Mouse (Mus musculus): ENCODE data around the gene Dcaf6. TPM values are rescaled to one million over a fixed set of nuclear protein-coding genes. Genes with fewer than 3 reads are reported as not detected.

Dcaf6 gene
- polyA plus RNA-seq, 1 experiment from 2014 or later: 19.4 TPM

DNA sequence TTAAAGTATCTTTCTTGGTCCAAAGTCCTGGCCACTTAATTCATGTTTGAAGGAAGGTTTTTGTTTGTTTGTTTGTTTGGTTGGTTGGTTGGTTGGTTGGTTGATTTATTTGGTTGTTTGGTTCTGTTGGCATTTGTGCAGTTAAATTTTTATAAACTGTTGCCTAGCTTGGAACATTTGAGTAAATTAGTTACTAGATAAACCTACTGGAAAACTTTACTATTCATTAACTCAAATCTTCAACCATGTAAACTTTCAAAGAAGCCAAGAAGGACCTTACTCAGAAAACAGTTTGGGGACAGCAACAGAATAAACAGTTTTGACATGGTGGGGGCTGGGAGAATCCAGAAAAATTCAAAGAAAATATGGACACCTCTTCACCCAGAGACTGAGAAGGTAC, 8.7 kb upstream of the Dcaf6 start:
- no peak overlapping the region for H3K9ac ChIP-seq (ENCODE audit: low read depth, low read length)
- no peaks in the 10 kb centered on the region for H3K9me3 ChIP-seq (replicated peaks; ENCODE audit: control insufficient read depth, low read length, poor library complexity, severe bottlenecking)
- H3K4me3 ChIP-seq (ENCODE audit: low read depth, low read length): no peak overlapping the region
- no peak for ATAC-seq
- H3K4me2 ChIP-seq (ENCODE audit: low read length): no peak overlapping the region
- no peaks in the 10 kb centered on the region for H3K36me3 ChIP-seq (ENCODE audit: control insufficient read depth, insufficient read depth, low read length)
- H3K27ac ChIP-seq (ENCODE audit: low read length): no peak overlapping the region
- no peaks in the 10 kb centered on the region for H3K27me3 ChIP-seq (ENCODE audit: control insufficient read depth, insufficient read depth, low read depth, low read length)
- H3K4me1 ChIP-seq (ENCODE audit: control insufficient read depth, insufficient read depth, low read length): no peaks in the 10 kb centered on the region

GRCm38 (mm10) chr1:165464574-165464973, 4.3 kb upstream of the Dcaf6 start:
- Histone ChIP-seq H3K36me3 (ENCODE audit: control insufficient read depth, insufficient read depth, low read length) (no peaks in the 10 kb centered on the region), H3K4me2 (ENCODE audit: low read length) (no peak overlapping the region), H3K9me3 (replicated peaks; ENCODE audit: control insufficient read depth, low read length, poor library complexity, severe bottlenecking) (no peaks in the 10 kb centered on the region), H3K4me3 (ENCODE audit: low read depth, low read length) (no peak overlapping the region), H3K27ac (ENCODE audit: low read length) (no peak overlapping the region), H3K27me3 (ENCODE audit: control insufficient read depth, insufficient read depth, low read depth, low read length) (no peaks in the 10 kb centered on the region), H3K9ac (ENCODE audit: low read depth, low read length) (no peak overlapping the region), H3K4me1 (ENCODE audit: control insufficient read depth, insufficient read depth, low read length) (peaks cover 7% of the 10 kb centered on the region)
- 92% methylated on average over 3 of the region's 3 CpGs for WGBS
- ATAC-seq: no peak

GRCm38 (mm10) chr1:165462861-165463260, 2.6 kb upstream of the Dcaf6 start:
- H3K9ac ChIP-seq (ENCODE audit: low read depth, low read length): no peak overlapping the region
- no peak overlapping the region for H3K27ac ChIP-seq (ENCODE audit: low read length)
- no peaks in the 10 kb centered on the region for H3K36me3 ChIP-seq (ENCODE audit: control insufficient read depth, insufficient read depth, low read length)
- no peaks in the 10 kb centered on the region for H3K9me3 ChIP-seq (replicated peaks; ENCODE audit: control insufficient read depth, low read length, poor library complexity, severe bottlenecking)
- no peak overlapping the region for H3K4me3 ChIP-seq (ENCODE audit: low read depth, low read length)
- H3K4me2 ChIP-seq (ENCODE audit: low read length): no peak overlapping the region
- no peak for ATAC-seq
- H3K27me3 ChIP-seq (ENCODE audit: control insufficient read depth, insufficient read depth, low read depth, low read length): no peaks in the 10 kb centered on the region
- H3K4me1 ChIP-seq (ENCODE audit: control insufficient read depth, insufficient read depth, low read length): peaks cover 20% of the 10 kb centered on the region
- WGBS: 85% methylated on average over 1 of the region's 1 CpGs

GRCm38 (mm10) chr1:165461681-165462080, 1.4 kb upstream of the Dcaf6 start:
- peak overlapping the region; percentile 80 for H3K9ac ChIP-seq (ENCODE audit: low read depth, low read length)
- no peaks in the 10 kb centered on the region for H3K36me3 ChIP-seq (ENCODE audit: control insufficient read depth, insufficient read depth, low read length)
- ATAC-seq: no peak
- peak overlapping the region; percentile 72 for H3K4me2 ChIP-seq (ENCODE audit: low read length)
- H3K9me3 ChIP-seq (replicated peaks; ENCODE audit: control insufficient read depth, low read length, poor library complexity, severe bottlenecking): no peaks in the 10 kb centered on the region
- peaks cover 21% of the 10 kb centered on the region for H3K4me1 ChIP-seq (ENCODE audit: control insufficient read depth, insufficient read depth, low read length)
- peak overlapping the region; percentile 97 for H3K4me3 ChIP-seq (ENCODE audit: low read depth, low read length)
- WGBS: 2% methylated on average over 9 of the region's 9 CpGs
- H3K27ac ChIP-seq (ENCODE audit: low read length): peak overlapping the region; percentile 80
- H3K27me3 ChIP-seq (ENCODE audit: control insufficient read depth, insufficient read depth, low read depth, low read length): no peaks in the 10 kb centered on the region

DNA sequence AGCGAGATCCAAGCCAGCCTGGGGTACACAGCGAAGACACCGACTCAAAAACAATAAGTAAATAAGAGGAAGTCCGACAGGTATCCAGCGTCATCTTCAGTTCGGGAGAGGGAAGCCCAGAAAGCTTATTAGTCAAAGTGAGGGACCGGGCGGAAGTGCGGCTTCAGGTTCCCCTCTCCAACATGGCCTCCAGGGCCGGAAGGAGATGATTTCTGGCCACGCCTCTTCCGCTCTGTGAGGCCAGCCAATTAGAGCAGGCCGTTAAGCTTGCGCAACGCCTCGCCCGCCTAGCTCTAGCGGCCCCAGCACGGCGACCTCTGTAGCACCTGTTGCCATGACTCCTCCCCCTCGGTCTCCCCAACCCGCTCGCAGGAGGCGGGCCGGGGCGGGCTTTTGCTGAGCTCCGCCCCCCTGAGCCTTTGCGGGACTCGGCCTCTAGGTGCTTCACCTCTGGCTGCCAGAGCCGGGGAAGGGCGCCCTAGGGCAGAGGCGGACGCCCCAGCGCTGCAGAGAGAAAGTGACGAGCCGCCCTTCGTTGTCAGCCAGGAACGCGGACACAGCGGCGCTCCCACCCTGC, 614 bp upstream of the Dcaf6 start:
- Histone ChIP-seq H3K4me3 (ENCODE audit: low read depth, low read length) (peak overlapping the region; percentile 97), H3K27ac (ENCODE audit: low read length) (peak overlapping the region; percentile 98), H3K27me3 (ENCODE audit: control insufficient read depth, insufficient read depth, low read depth, low read length) (no peaks in the 10 kb centered on the region), H3K9ac (ENCODE audit: low read depth, low read length) (peak overlapping the region; percentile 85), H3K4me2 (ENCODE audit: low read length) (peak overlapping the region; percentile 72), H3K36me3 (ENCODE audit: control insufficient read depth, insufficient read depth, low read length) (no peaks in the 10 kb centered on the region), H3K9me3 (replicated peaks; ENCODE audit: control insufficient read depth, low read length, poor library complexity, severe bottlenecking) (no peaks in the 10 kb centered on the region), H3K4me1 (ENCODE audit: control insufficient read depth, insufficient read depth, low read length) (peaks cover 21% of the 10 kb centered on the region)
- under 1% methylated on average over 41 of the region's 41 CpGs for WGBS
- ATAC-seq: peak; percentile 98

GRCm38 (mm10) chr1:165459503-165460181, 633 bp downstream of the Dcaf6 start:
- Histone ChIP-seq H3K4me2 (ENCODE audit: low read length) (peak overlapping the region; percentile 82), H3K4me1 (ENCODE audit: control insufficient read depth, insufficient read depth, low read length) (peaks cover 21% of the 10 kb centered on the region), H3K9me3 (replicated peaks; ENCODE audit: control insufficient read depth, low read length, poor library complexity, severe bottlenecking) (no peaks in the 10 kb centered on the region), H3K27ac (ENCODE audit: low read length) (peak overlapping the region; percentile 98), H3K36me3 (ENCODE audit: control insufficient read depth, insufficient read depth, low read length) (no peaks in the 10 kb centered on the region), H3K27me3 (ENCODE audit: control insufficient read depth, insufficient read depth, low read depth, low read length) (no peaks in the 10 kb centered on the region), H3K9ac (ENCODE audit: low read depth, low read length) (peak overlapping the region; percentile 85), H3K4me3 (ENCODE audit: low read depth, low read length) (peak overlapping the region; percentile 97)
- under 1% methylated on average over 60 of the region's 60 CpGs for WGBS
- ATAC-seq: peak; percentile 0

DNA sequence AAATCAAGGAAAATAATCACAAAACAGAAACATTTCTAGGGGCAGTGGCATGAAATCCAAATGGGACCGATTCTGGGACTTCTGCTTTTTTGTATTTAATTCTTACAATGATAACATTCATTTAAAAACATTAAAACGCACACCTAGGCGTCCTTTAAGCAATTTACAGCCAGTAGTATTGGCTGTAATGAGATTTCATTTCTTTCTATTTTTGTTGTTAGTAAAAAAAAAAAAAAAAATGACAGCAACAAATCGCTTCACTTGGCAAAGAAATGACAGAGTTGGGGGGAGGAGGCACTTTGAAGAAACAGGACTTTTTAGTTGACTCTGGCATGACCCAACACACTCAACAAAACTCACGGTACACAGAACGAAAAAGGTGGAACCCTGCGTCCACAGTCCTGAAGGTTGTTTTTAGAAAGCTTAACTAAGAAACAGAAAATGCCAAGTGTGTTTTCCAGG, 1.2 kb downstream of the Dcaf6 start:
- no peaks in the 10 kb centered on the region for H3K27me3 ChIP-seq (ENCODE audit: control insufficient read depth, insufficient read depth, low read depth, low read length)
- H3K4me2 ChIP-seq (ENCODE audit: low read length): peak overlapping the region; percentile 82
- H3K4me1 ChIP-seq (ENCODE audit: control insufficient read depth, insufficient read depth, low read length): peaks cover 21% of the 10 kb centered on the region
- peak overlapping the region; percentile 85 for H3K9ac ChIP-seq (ENCODE audit: low read depth, low read length)
- ATAC-seq: no peak
- H3K27ac ChIP-seq (ENCODE audit: low read length): no peak overlapping the region
- 0 out of 2 replicates have a peak, but pooled peaks cover 1% of the 10 kb centered on the region for H3K36me3 ChIP-seq (ENCODE audit: control insufficient read depth, insufficient read depth, low read length)
- 18% methylated on average over 7 of the region's 7 CpGs for WGBS
- peak overlapping the region; percentile 97 for H3K4me3 ChIP-seq (ENCODE audit: low read depth, low read length)
- H3K9me3 ChIP-seq (replicated peaks; ENCODE audit: control insufficient read depth, low read length, poor library complexity, severe bottlenecking): peaks cover 2% of the 10 kb centered on the region; the same call in 1 of the 2 replicates

DNA sequence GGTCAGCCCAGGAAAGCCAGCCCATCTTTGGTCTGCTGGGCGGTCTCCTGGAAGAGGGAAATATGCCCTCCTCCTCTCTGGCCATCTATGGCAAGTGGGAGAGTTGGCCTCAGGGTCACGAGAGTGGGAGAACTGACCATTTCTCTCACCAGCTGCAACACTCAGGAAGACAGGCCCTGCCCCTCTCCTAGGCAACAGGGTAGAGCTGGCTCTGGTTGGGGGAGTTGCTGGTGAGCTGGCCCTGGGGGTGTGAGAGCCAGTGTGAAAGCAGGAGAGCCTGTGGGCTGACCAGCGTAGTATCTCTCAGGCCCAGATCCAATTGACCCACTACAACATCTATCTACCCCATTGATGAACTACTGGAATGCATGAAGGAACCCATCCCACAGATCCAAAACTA, 18.6 kb downstream of the Dcaf6 start:
- Histone ChIP-seq H3K4me2 (ENCODE audit: low read length) (no peak overlapping the region), H3K4me3 (ENCODE audit: low read depth, low read length) (no peak overlapping the region), H3K36me3 (ENCODE audit: control insufficient read depth, insufficient read depth, low read length) (no peaks in the 10 kb centered on the region), H3K9me3 (replicated peaks; ENCODE audit: control insufficient read depth, low read length, poor library complexity, severe bottlenecking) (no peaks in the 10 kb centered on the region), H3K9ac (ENCODE audit: low read depth, low read length) (no peak overlapping the region), H3K27ac (ENCODE audit: low read length) (no peak overlapping the region), H3K27me3 (ENCODE audit: control insufficient read depth, insufficient read depth, low read depth, low read length) (no peaks in the 10 kb centered on the region), H3K4me1 (ENCODE audit: control insufficient read depth, insufficient read depth, low read length) (no peaks in the 10 kb centered on the region)
- WGBS: 93% methylated on average over 3 of the region's 3 CpGs
- ATAC-seq: no peak

DNA sequence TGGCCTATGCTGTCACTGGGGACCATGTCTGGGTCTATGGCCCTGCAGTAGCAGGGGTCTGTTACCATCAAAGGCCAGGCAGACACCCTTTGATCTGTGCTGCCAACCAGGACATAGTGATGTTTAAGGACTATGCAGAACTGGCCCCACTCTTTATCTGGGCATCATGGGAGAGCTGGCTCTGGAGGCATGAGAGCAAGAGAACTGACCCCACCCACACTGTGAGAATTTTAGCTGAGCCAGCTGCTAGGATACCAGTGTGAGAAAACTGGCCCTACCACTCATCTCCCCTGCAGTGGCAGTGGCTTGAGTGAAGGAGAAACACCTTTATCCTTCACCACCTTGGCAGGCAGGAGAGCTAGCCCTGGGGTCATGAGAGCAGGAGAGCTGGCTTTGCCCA, 19.1 kb downstream of the Dcaf6 start:
- no peak overlapping the region for H3K4me2 ChIP-seq (ENCODE audit: low read length)
- no peaks in the 10 kb centered on the region for H3K36me3 ChIP-seq (ENCODE audit: control insufficient read depth, insufficient read depth, low read length)
- no peak for ATAC-seq
- H3K27ac ChIP-seq (ENCODE audit: low read length): no peak overlapping the region
- H3K9me3 ChIP-seq (replicated peaks; ENCODE audit: control insufficient read depth, low read length, poor library complexity, severe bottlenecking): peaks cover 2% of the 10 kb centered on the region; the same call in 1 of the 2 replicates
- H3K9ac ChIP-seq (ENCODE audit: low read depth, low read length): no peak overlapping the region
- H3K4me1 ChIP-seq (ENCODE audit: control insufficient read depth, insufficient read depth, low read length): no peaks in the 10 kb centered on the region
- no peaks in the 10 kb centered on the region for H3K27me3 ChIP-seq (ENCODE audit: control insufficient read depth, insufficient read depth, low read depth, low read length)
- H3K4me3 ChIP-seq (ENCODE audit: low read depth, low read length): no peak overlapping the region
